Mouse (Mus musculus) bone marrow, adult 2 months (tissue): ENCODE measurements around the gene Pgap2.

Source experiments
- CTCF ChIP-seq: fragments of 200-500 bp; IDR thresholded peaks from 2 replicates; pipeline ENCODE4 v1.5.1; 2011; ENCODE audit warnings: low read length, control low read depth; ENCODE audit not compliant: control insufficient read depth, insufficient read depth
- POLR2A ChIP-seq: fragments of 200-500 bp; IDR thresholded peaks from 2 replicates; pipeline ENCODE4 v1.6.1; 2011; ENCODE audit warnings: low read depth, mild to moderate bottlenecking, control low read depth, low read length, borderline replicate concordance; ENCODE audit not compliant: control insufficient read depth

- TF ChIP-seq CTCF (no peak), POLR2A (no peak)
Observed at GRCm38 (mm10) chr7:102266401-102267042, 56.5 kb downstream of the Pgap2 start.
